Mouse (Mus musculus): ENCODE data around the gene Uchl4. TPM values are rescaled to one million over a fixed set of nuclear protein-coding genes. Genes with fewer than 3 reads are reported as not detected.

The Uchl4 gene
- polyA plus RNA-seq, 1 experiment: 0.79 TPM

- DNase-seq (ENCODE audit: low read depth): no peak
- TF ChIP-seq CTCF (IDR thresholded peaks at IDR 0.05; ENCODE audit: borderline replicate concordance, extremely low read depth, insufficient read depth, insufficient read length) (no peak), POLR2A (IDR thresholded peaks at IDR 0.05; ENCODE audit: borderline replicate concordance, extremely low read depth, insufficient read depth, insufficient read length, poor library complexity, severe bottlenecking) (no peak)
These were observed 3.3 kb upstream of the Uchl4 start for GRCm38 (mm10) chr9:64231674-64232073.

- DNase-seq (ENCODE audit: low read depth): peak; percentile 60
- TF ChIP-seq CTCF (IDR thresholded peaks at IDR 0.05; ENCODE audit: borderline replicate concordance, extremely low read depth, insufficient read depth, insufficient read length) (no peak), POLR2A (IDR thresholded peaks at IDR 0.05; ENCODE audit: borderline replicate concordance, extremely low read depth, insufficient read depth, insufficient read length, poor library complexity, severe bottlenecking) (no peak)
These were observed 2.6 kb upstream of the Uchl4 start for GRCm38 (mm10) chr9:64232257-64232957.

DNA sequence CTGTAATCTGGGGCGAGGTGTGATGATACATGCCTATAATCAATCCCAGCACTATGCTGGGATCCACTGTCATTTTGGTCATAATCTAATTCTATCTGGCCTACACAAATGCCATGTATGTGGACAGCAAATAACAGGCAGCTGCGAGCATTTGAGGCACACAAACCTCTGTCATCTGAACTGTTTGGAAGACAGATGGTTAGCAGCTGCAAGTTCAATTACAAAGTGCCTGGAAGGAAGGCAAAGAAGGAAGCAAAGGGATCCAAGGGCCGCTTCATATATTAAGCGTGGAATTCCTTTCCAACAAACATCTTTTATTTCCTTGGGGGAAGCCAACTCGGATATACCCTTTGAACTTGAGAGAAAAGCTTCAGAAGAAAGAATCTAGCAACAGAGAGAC lies 1.3 kb upstream of the Uchl4 start:
- TF ChIP-seq CTCF (IDR thresholded peaks at IDR 0.05; ENCODE audit: borderline replicate concordance, extremely low read depth, insufficient read depth, insufficient read length): no peak
- no peak for TF ChIP-seq POLR2A (IDR thresholded peaks at IDR 0.05; ENCODE audit: borderline replicate concordance, extremely low read depth, insufficient read depth, insufficient read length, poor library complexity, severe bottlenecking)
- DNase-seq (ENCODE audit: low read depth): peak; percentile 42

DNA sequence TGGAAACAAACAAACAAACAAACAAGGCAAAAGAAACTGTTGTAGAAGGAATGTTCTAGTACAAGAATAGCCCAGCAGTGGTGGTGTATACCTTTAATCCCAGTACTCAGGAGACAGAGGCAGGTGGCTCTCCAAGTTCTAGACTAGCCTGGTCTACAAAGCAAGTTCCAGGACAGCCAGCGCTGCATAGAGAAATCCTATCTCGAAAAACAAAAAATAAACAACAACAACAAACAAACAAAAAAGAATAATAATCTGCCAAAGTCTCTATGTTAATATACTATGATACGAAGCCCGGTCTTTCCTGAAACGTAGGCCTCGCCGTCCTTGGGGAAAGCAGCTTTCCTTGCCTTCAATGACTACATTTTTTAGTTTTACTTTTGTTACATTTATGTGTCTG lies 1.1 kb downstream of the Uchl4 start:
- DNase-seq (ENCODE audit: low read depth): no peak
- TF ChIP-seq CTCF (IDR thresholded peaks at IDR 0.05; ENCODE audit: borderline replicate concordance, extremely low read depth, insufficient read depth, insufficient read length) (no peak), POLR2A (IDR thresholded peaks at IDR 0.05; ENCODE audit: borderline replicate concordance, extremely low read depth, insufficient read depth, insufficient read length, poor library complexity, severe bottlenecking) (no peak)

DNA sequence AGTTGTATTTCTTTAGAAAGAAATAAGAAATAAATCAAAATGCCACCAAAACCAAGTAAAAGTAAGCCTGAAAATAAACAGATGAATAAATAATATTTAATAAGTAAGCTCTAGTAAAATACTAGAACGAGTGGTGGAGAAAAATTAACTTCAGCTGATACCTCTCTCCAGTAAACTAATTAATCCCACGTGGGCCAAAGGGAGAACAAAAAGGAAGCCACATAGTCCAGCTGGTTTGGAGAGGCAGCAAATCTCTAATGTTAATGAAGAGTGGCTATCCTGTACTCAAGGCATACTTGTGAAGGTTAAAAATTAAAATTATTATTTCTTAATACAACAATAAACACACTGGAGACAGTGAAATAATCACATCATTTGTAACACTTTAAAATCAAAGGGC lies 5.1 kb downstream of the Uchl4 start:
- DNase-seq (ENCODE audit: low read depth): no peak
- TF ChIP-seq POLR2A (IDR thresholded peaks at IDR 0.05; ENCODE audit: borderline replicate concordance, extremely low read depth, insufficient read depth, insufficient read length, poor library complexity, severe bottlenecking) (no peak), CTCF (IDR thresholded peaks at IDR 0.05; ENCODE audit: borderline replicate concordance, extremely low read depth, insufficient read depth, insufficient read length) (no peak)

GRCm38 (mm10) chr9:64240681-64241080 lies 5.7 kb downstream of the Uchl4 start:
- DNase-seq (ENCODE audit: low read depth): no peak
- TF ChIP-seq CTCF (IDR thresholded peaks at IDR 0.05; ENCODE audit: borderline replicate concordance, extremely low read depth, insufficient read depth, insufficient read length) (no peak), POLR2A (IDR thresholded peaks at IDR 0.05; ENCODE audit: borderline replicate concordance, extremely low read depth, insufficient read depth, insufficient read length, poor library complexity, severe bottlenecking) (no peak)

GRCm38 (mm10) chr9:64242381-64242831 lies 7.4 kb downstream of the Uchl4 start:
- no peak for DNase-seq (ENCODE audit: low read depth)
- TF ChIP-seq CTCF (IDR thresholded peaks at IDR 0.05; ENCODE audit: borderline replicate concordance, extremely low read depth, insufficient read depth, insufficient read length): no peak
- TF ChIP-seq POLR2A (IDR thresholded peaks at IDR 0.05; ENCODE audit: borderline replicate concordance, extremely low read depth, insufficient read depth, insufficient read length, poor library complexity, severe bottlenecking): no peak

DNA sequence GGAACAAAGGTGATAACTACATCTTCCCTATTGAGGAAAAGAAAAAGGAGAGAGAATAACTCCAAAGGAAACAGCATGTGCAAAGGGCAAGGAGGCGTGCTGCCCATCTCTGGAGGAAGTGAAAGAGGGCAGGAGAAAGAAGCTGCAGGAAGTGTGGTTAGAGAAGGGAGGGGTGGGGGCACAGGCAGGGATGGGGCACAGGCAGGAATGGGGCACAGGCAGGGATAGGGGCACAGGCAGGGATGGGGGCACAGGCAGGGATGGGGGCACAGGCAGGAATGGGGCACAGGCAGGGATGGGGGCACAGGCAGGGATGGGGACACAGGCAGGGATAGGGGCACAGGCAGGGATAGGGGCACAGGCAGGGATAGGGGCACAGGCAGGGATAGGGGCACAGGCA lies 14.4 kb downstream of the Uchl4 start:
- TF ChIP-seq POLR2A (IDR thresholded peaks at IDR 0.05; ENCODE audit: borderline replicate concordance, extremely low read depth, insufficient read depth, insufficient read length, poor library complexity, severe bottlenecking) (no peak), CTCF (IDR thresholded peaks at IDR 0.05; ENCODE audit: borderline replicate concordance, extremely low read depth, insufficient read depth, insufficient read length) (no peak)

DNA sequence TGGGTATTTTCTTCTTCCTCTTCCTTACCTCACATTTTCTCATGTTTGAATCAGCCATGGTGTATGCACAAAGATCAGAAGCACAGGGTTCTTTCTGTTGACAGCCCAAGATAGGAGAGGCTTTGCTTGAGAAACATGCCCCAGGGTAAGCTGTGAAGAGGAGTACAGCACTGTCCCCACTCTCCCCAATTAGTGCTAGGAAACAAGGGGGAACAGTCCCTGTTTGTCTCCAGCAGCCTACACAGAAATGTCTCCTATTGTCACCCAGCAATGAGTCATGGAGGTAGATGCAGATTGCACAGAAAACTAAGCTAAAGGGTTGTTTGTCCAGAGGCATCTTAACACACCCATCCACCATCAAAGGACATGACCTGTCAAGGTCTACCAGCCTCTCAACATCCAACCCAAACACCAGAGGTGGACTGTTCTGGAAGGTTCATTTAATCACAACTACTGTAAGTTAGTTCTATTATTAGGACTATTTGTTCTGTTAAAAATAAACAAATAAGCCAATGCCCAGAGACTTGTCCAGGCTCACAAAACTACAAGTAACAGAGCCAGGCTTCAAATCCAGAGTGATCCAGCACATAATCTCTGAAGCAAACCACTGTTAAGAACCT lies 15.2 kb downstream of the Uchl4 start:
- TF ChIP-seq POLR2A (IDR thresholded peaks at IDR 0.05; ENCODE audit: borderline replicate concordance, extremely low read depth, insufficient read depth, insufficient read length, poor library complexity, severe bottlenecking) (no peak), CTCF (IDR thresholded peaks at IDR 0.05; ENCODE audit: borderline replicate concordance, extremely low read depth, insufficient read depth, insufficient read length) (no peak)

More for the DNA sequence above, 14.4 kb downstream of the Uchl4 start:
- no peak for DNase-seq (ENCODE audit: low read depth)

DNA sequence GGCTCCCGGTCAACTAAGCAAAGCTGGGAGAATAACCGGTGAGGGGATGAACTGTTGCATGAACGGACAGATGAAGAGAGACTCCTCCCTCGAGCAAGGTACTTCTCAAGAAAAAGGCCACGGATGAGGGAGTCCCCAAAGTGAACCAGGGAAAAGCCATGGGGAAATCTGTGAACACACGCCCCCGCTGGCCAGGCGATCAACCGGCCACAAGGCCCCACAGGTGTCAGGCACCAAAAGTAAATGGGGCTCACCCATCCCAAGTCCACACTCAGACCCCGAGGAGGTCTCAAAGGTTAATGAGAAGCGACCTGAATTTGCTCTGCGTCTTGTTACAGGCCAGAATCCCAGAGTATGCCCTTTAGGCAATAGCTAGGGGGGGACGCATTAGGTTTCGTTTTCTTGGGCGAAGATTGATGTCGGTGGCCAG lies 17.6 kb downstream of the Uchl4 start:
- peak; percentile 19 for DNase-seq (ENCODE audit: low read depth)

More for the DNA sequence above, 15.2 kb downstream of the Uchl4 start:
- DNase-seq (ENCODE audit: low read depth): no peak

GRCm38 (mm10) chr9:64253021-64253904 lies 18.3 kb downstream of the Uchl4 start, which contains the start of gene Map2k1:
Gene Map2k1, minus strand, starts transcription at chr9:64253631.
- peak; percentile 67 for TF ChIP-seq CTCF (IDR thresholded peaks at IDR 0.05; ENCODE audit: borderline replicate concordance, extremely low read depth, insufficient read depth, insufficient read length)
- peak; percentile 86; the same call in 1 of the 2 replicates for TF ChIP-seq POLR2A (IDR thresholded peaks at IDR 0.05; ENCODE audit: borderline replicate concordance, extremely low read depth, insufficient read depth, insufficient read length, poor library complexity, severe bottlenecking)
- DNase-seq (ENCODE audit: low read depth): peak; percentile 100

More for the DNA sequence above, 17.6 kb downstream of the Uchl4 start:
- TF ChIP-seq POLR2A (IDR thresholded peaks at IDR 0.05; ENCODE audit: borderline replicate concordance, extremely low read depth, insufficient read depth, insufficient read length, poor library complexity, severe bottlenecking): no peak
- 0 out of 2 replicates have a peak, but pooled peaks have one; percentile 8 for TF ChIP-seq CTCF (IDR thresholded peaks at IDR 0.05; ENCODE audit: borderline replicate concordance, extremely low read depth, insufficient read depth, insufficient read length)
